Mouse (Mus musculus) heart, postnatal 0 days (tissue): Measurements from ENCODE around the gene Chrm1.

ENCODE experiments used
- CTCF ChIP-seq: IDR thresholded peaks from 2 replicates; pipeline ENCODE4 v1.5.1; 2016; ENCODE audit warnings: antibody characterized with exemption, control low read depth, low read depth
- EP300 ChIP-seq: IDR thresholded peaks from 2 replicates; pipeline ENCODE4 v1.6.1; 2016; ENCODE audit warnings: antibody characterized with exemption, low read depth

DNA sequence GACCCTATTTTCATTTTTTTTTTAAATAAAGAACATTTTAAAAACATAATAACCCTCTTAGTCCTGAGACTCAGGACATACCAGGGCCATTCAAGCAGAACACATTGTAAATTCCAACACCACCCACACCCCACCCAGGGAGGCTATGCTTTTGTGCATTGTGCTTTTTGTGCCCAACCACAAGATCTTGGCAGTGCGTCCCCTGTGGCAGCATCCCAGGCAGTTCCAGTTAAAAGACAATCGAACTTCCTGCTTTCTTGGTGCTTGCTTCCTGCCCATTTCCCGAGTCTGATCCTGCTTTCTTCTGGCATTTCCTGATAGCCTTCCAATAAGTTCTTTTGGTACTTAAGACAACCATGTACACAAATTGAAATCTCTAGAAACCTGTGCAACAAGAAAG is 38.9 kb downstream of the Chrm1 start:
- TF ChIP-seq CTCF (no peak), EP300 (0 out of 2 replicates have a peak, but pooled peaks have one; percentile 31)
